In genomic region chr17:84877176-84877863, GRCm38 (mm10) we compare ENCODE assay signal across 9 mouse cellular contexts.
A peak's percentile ranks its signal among the peaks of the same experiment; 100 is the strongest.
DNase-seq lines count a peak whose midpoint lies in the region; ATAC-seq lines count a peak whose summit lies in the region.
"Had no signal": no experiment of that assay in that cellular context is flagged by ENCODE, and none has a peak within 500 bp of the region (broad histone marks: within the 10 kb centered on the region; RNA-seq: fewer than 3 reads in every experiment).

No protein-coding gene starts in this region.

- H3K9ac ChIP-seq in hindbrain, embryonic 15.5 days = no peak overlapping the region
- no peak overlapping the region for H3K9ac ChIP-seq in midbrain, embryonic 14.5 days (replicated peaks; ENCODE audit: low read length)

- 0 out of 2 replicates have a peak, but pooled peaks cover 3% of the 10 kb centered on the region for H3K4me1 ChIP-seq in hindbrain, embryonic 15.5 days (replicated peaks)
- no peaks in the 10 kb centered on the region for H3K4me1 ChIP-seq in midbrain, embryonic 14.5 days (ENCODE audit: control insufficient read depth, insufficient read depth, low read length)

- ATAC-seq in hindbrain, embryonic 15.5 days (ENCODE audit: low FRiP score, low read depth) = peak; percentile 61; the same call in 1 of the 2 replicates
- peak; percentile 48; the same call in 1 of the 2 replicates for ATAC-seq in midbrain, embryonic 14.5 days (ENCODE audit: low FRiP score, low TSS enrichment)
- no peak for ATAC-seq in granulocyte monocyte progenitor cell, adult 5-6 weeks (replicated peaks; ENCODE audit: poor library complexity, severe bottlenecking)

- H3K9me3 ChIP-seq in hindbrain, embryonic 15.5 days = no peaks in the 10 kb centered on the region
- no peaks in the 10 kb centered on the region for H3K9me3 ChIP-seq in midbrain, embryonic 14.5 days (ENCODE audit: control insufficient read depth, low read length)

- no peaks in the 10 kb centered on the region for H3K36me3 ChIP-seq in hindbrain, embryonic 15.5 days
- no peaks in the 10 kb centered on the region for H3K36me3 ChIP-seq in midbrain, embryonic 14.5 days (ENCODE audit: control insufficient read depth, insufficient read depth, low read length)

- no peaks in the 10 kb centered on the region for H3K27me3 ChIP-seq in hindbrain, embryonic 15.5 days
- no peaks in the 10 kb centered on the region for H3K27me3 ChIP-seq in midbrain, embryonic 14.5 days (ENCODE audit: control insufficient read depth, insufficient read depth, low read length)
- H3K27me3 ChIP-seq: CH12.LX had no signal

- H3K27ac ChIP-seq in hindbrain, embryonic 15.5 days (replicated peaks) = no peak overlapping the region
- H3K27ac ChIP-seq in midbrain, embryonic 14.5 days (replicated peaks; ENCODE audit: low read depth, low read length) = no peak overlapping the region

- DNase-seq in heart, adult 11 months = peak; percentile 87
- no peak for DNase-seq in heart, postnatal 4 days
- DNase-seq in right cerebral cortex, postnatal 10 days (ENCODE audit: low spot score in 2 of 2) = peak; percentile 33 to 37
- DNase-seq in right cerebral cortex, postnatal 25 days = no peak
- DNase-seq in midbrain, embryonic 14.5 days = no peak
- DNase-seq in embryo, embryonic 10 days (ENCODE audit: low spot score) = no peak

- H3K4me2 ChIP-seq in hindbrain, embryonic 15.5 days = no peak overlapping the region
- no peak overlapping the region for H3K4me2 ChIP-seq in midbrain, embryonic 14.5 days (ENCODE audit: low read length)

- WGBS in hindbrain, embryonic 15.5 days = 74% methylated on average over 14 of the region's 14 CpGs
- WGBS in midbrain, embryonic 14.5 days = 83% methylated on average over 14 of the region's 14 CpGs

- no peak overlapping the region for H3K4me3 ChIP-seq in hindbrain, embryonic 15.5 days
- H3K4me3 ChIP-seq in midbrain, embryonic 14.5 days (replicated peaks; ENCODE audit: low read depth, low read length) = no peak overlapping the region

Comparison
In these comparisons a context has a peak if more than half of its experiments do, and no peak if none do; other contexts are left out.
1. DNase-seq: peak in heart, adult 11 months (single experiment) and right cerebral cortex, postnatal 10 days (2 of 2); none in heart, postnatal 4 days (single experiment), right cerebral cortex, postnatal 25 days (single experiment), midbrain, embryonic 14.5 days (single experiment) and embryo, embryonic 10 days (single experiment).